9 mouse cellular contexts compared by ENCODE assay signal in genomic region chr4:106785753-106786540, GRCm38 (mm10). TPM values are rescaled to one million over a fixed set of nuclear protein-coding genes. Genes with fewer than 3 reads are reported as not detected.
DNase-seq lines count a peak whose midpoint lies in the region; ATAC-seq and TF ChIP-seq lines count a peak whose summit lies in the region.
"Had no signal": no experiment of that assay in that cellular context is flagged by ENCODE, and none has a peak within 500 bp of the region (broad histone marks: within the 10 kb centered on the region; RNA-seq: fewer than 3 reads in every experiment).

No protein-coding gene starts in this region.

- no peak for TF ChIP-seq CTCF in intestine, postnatal 0 days (IDR thresholded peaks at IDR 0.05; ENCODE audit: low read depth)

- peaks cover 62% of the 10 kb centered on the region for H3K4me1 ChIP-seq in kidney, embryonic 15.5 days
- H3K4me1 ChIP-seq in intestine, postnatal 0 days (replicated peaks; ENCODE audit: control insufficient read depth, insufficient read depth, low read length), result no peaks in the 10 kb centered on the region
- H3K4me1 ChIP-seq in liver, embryonic 12.5 days, result peaks cover 66% of the 10 kb centered on the region

- ATAC-seq in kidney, embryonic 15.5 days (replicated peaks; ENCODE audit: low FRiP score), result peak; percentile 67
- ATAC-seq in granulocyte monocyte progenitor cell, adult 5-6 weeks (replicated peaks; ENCODE audit: poor library complexity, severe bottlenecking), result 0 out of 2 replicates have a peak, but pooled peaks have one; percentile 12
- no peak for ATAC-seq in intestine, postnatal 0 days
- peak; percentile 57 for ATAC-seq in liver, embryonic 12.5 days
- ATAC-seq: Patski had no signal

- WGBS in kidney, embryonic 15.5 days, result 13% methylated on average over 4 of the region's 5 CpGs
- WGBS in intestine, postnatal 0 days, result 34% methylated on average over 3 of the region's 5 CpGs
- 14% methylated on average over 5 of the region's 5 CpGs for WGBS in liver, embryonic 12.5 days (ENCODE audit: insufficient replicate concordance)

- H3K4me3 ChIP-seq in kidney, embryonic 15.5 days (replicated peaks), result no peak overlapping the region
- no peak overlapping the region for H3K4me3 ChIP-seq in intestine, postnatal 0 days (ENCODE audit: low read depth, low read length)
- H3K4me3 ChIP-seq in liver, embryonic 12.5 days, result no peak overlapping the region

- no peak overlapping the region for H3K4me2 ChIP-seq in kidney, embryonic 15.5 days
- H3K4me2 ChIP-seq in intestine, postnatal 0 days (replicated peaks; ENCODE audit: low read depth), result no peak overlapping the region
- peak overlapping the region; percentile 0; the same call in 1 of the 2 replicates for H3K4me2 ChIP-seq in liver, embryonic 12.5 days

- DNase-seq in kidney, postnatal 14 days, result no peak
- peak; percentile 53 to 74 for DNase-seq in cerebellum, postnatal 4 days (ENCODE audit: low spot score in 2 of 2)
- DNase-seq in ovary, postnatal 36 days (ENCODE audit: low spot score), result peak; percentile 37
- DNase-seq in urinary bladder, postnatal 10 days (ENCODE audit: low spot score), result no peak

- no peaks in the 10 kb centered on the region for H3K36me3 ChIP-seq in kidney, embryonic 15.5 days
- H3K36me3 ChIP-seq in intestine, postnatal 0 days (ENCODE audit: control insufficient read depth, insufficient read depth), result peaks cover 10% of the 10 kb centered on the region; the same call in 1 of the 2 replicates
- no peaks in the 10 kb centered on the region for H3K36me3 ChIP-seq in liver, embryonic 12.5 days

- H3K9ac ChIP-seq in kidney, embryonic 15.5 days, result 0 out of 2 replicates have a peak overlapping the region, but pooled peaks have one; percentile 21
- H3K9ac ChIP-seq in intestine, postnatal 0 days (ENCODE audit: low read depth, low read length), result no peak overlapping the region
- peak overlapping the region; percentile 37; the same call in 1 of the 2 replicates for H3K9ac ChIP-seq in liver, embryonic 12.5 days

- peak overlapping the region; percentile 91 for H3K27ac ChIP-seq in kidney, embryonic 15.5 days
- H3K27ac ChIP-seq in intestine, postnatal 0 days (ENCODE audit: low read depth, low read length), result peak overlapping the region; percentile 62
- H3K27ac ChIP-seq in liver, embryonic 12.5 days, result peak overlapping the region; percentile 78

- H3K27me3 ChIP-seq in kidney, embryonic 15.5 days, result no peaks in the 10 kb centered on the region
- H3K27me3 ChIP-seq in intestine, postnatal 0 days (replicated peaks; ENCODE audit: control insufficient read depth, insufficient read depth, low read length), result no peaks in the 10 kb centered on the region
- H3K27me3 ChIP-seq in liver, embryonic 12.5 days (replicated peaks), result no peaks in the 10 kb centered on the region; the same call in 1 of the 2 replicates
- H3K27me3 ChIP-seq: Patski had no signal

- H3K9me3 ChIP-seq in kidney, embryonic 15.5 days (replicated peaks), result no peaks in the 10 kb centered on the region
- no peaks in the 10 kb centered on the region for H3K9me3 ChIP-seq in intestine, postnatal 0 days (ENCODE audit: control insufficient read depth)
- no peaks in the 10 kb centered on the region for H3K9me3 ChIP-seq in liver, embryonic 12.5 days (replicated peaks)

RNA-seq across cellular contexts. Expression of gene Acot11, which starts 18.9 kb away (rescaled TPM):
- 2.7 and 3.7 TPM in 2 replicates for polyA plus RNA-seq in kidney, embryonic 15.5 days (2015; fragmentation: Nextera tagmentation; extraction: Ambion mirVana)
- 5.0 and 5.9 TPM in 2 replicates for total RNA-seq in granulocyte monocyte progenitor cell, adult 5-6 weeks (2014; fragmentation: Nextera tagmentation)
- 2.2 and 4.9 TPM in 2 replicates for total RNA-seq in granulocyte monocyte progenitor cell, adult 5-6 weeks (2017)
- polyA plus RNA-seq in intestine, postnatal 0 days (2015; fragmentation: Nextera tagmentation; extraction: Ambion mirVana), result 7.8 and 7.9 TPM in 2 replicates
- polyA plus RNA-seq in liver, embryonic 12.5 days (2016; fragmentation: Nextera tagmentation; extraction: Ambion mirVana), result 7.5 and 7.6 TPM in 2 replicates

RNA-seq across cellular contexts. Expression of gene Fam151a, which starts 52.3 kb away (rescaled TPM):
- 5.3 and 5.7 TPM in 2 replicates for polyA plus RNA-seq in kidney, embryonic 15.5 days (2015; fragmentation: Nextera tagmentation; extraction: Ambion mirVana)
- total RNA-seq in granulocyte monocyte progenitor cell, adult 5-6 weeks (2014; fragmentation: Nextera tagmentation), result not detected in 2 replicates
- not detected in 2 replicates for total RNA-seq in granulocyte monocyte progenitor cell, adult 5-6 weeks (2017)
- 0.25 and 0.31 TPM in 2 replicates for polyA plus RNA-seq in intestine, postnatal 0 days (2015; fragmentation: Nextera tagmentation; extraction: Ambion mirVana)
- not detected in 2 replicates for polyA plus RNA-seq in liver, embryonic 12.5 days (2016; fragmentation: Nextera tagmentation; extraction: Ambion mirVana)
- polyA plus RNA-seq: Patski had no signal

RNA-seq across cellular contexts. Expression of gene Mroh7, which starts 55.2 kb away (rescaled TPM):
- 0.52 and 0.57 TPM in 2 replicates for polyA plus RNA-seq in kidney, embryonic 15.5 days (2015; fragmentation: Nextera tagmentation; extraction: Ambion mirVana)
- total RNA-seq in granulocyte monocyte progenitor cell, adult 5-6 weeks (2014; fragmentation: Nextera tagmentation), result not detected in 2 replicates
- not detected in 2 replicates for total RNA-seq in granulocyte monocyte progenitor cell, adult 5-6 weeks (2017)
- 0.33 TPM in 2 replicates for polyA plus RNA-seq in intestine, postnatal 0 days (2015; fragmentation: Nextera tagmentation; extraction: Ambion mirVana)
- polyA plus RNA-seq in liver, embryonic 12.5 days (2016; fragmentation: Nextera tagmentation; extraction: Ambion mirVana), result 0.10 and 0.15 TPM in 2 replicates

Comparison
In these comparisons a context has a peak if more than half of its experiments do, and no peak if none do; other contexts are left out.
1. DNase-seq: peak in cerebellum, postnatal 4 days (2 of 2) and ovary, postnatal 36 days (single experiment); none in kidney, postnatal 14 days (single experiment) and urinary bladder, postnatal 10 days (single experiment).
2. Peak in every context shown above with its lines, with median percentiles within 50 percentile points of each other: H3K27ac ChIP-seq.